Mouse (Mus musculus) midbrain, embryonic 14.5 days (tissue): ENCODE measurements around the gene Pkp2. TPM values are rescaled to one million over a fixed set of nuclear protein-coding genes. Genes with fewer than 3 reads are reported as not detected.
"Not testable (repeated sequence)": the region's sequence is repeated elsewhere in the genome, so short reads cannot be mapped to it uniquely, and the experiment has no call there.

Experiments used
- ATAC-seq: fragments of 200-750 bp; cut with Nextera tagmentation; 2 replicates; pipeline ENCODE4 v1.8.0; 2017; ENCODE audit warnings: moderate number of reproducible peaks, moderate library complexity; ENCODE audit not compliant: low FRiP score, low TSS enrichment
- DNase-seq: peaks from one replicate; pipeline ENCODE4 v3.0.0-alpha.2; 2015
- H3K27ac ChIP-seq: fragments of 300-500 bp; sonication (generic); replicated peaks from 2 replicates; pipeline ENCODE4 v1.5.1; 2014; ENCODE audit warnings: mild to moderate bottlenecking, low read depth, low read length, moderate library complexity
- H3K27me3 ChIP-seq: fragments of 300-500 bp; sonication (generic); 2 replicates; pipeline ENCODE4 v1.6.1; 2014; ENCODE audit warnings: low read length, control low read depth, mixed read lengths; ENCODE audit not compliant: control insufficient read depth, insufficient read depth
- H3K36me3 ChIP-seq: fragments of 300-500 bp; sonication (generic); 2 replicates; pipeline ENCODE4 v1.6.1; 2014; ENCODE audit warnings: low read length, control low read depth; ENCODE audit not compliant: control insufficient read depth, insufficient read depth
- H3K4me1 ChIP-seq: fragments of 300-500 bp; sonication (generic); 2 replicates; pipeline ENCODE4 v1.6.1; 2014; ENCODE audit warnings: mild to moderate bottlenecking, antibody characterized with exemption, low read length, control low read depth; ENCODE audit not compliant: control insufficient read depth, insufficient read depth
- H3K4me2 ChIP-seq: fragments of 300-500 bp; sonication (generic); 2 replicates; pipeline ENCODE4 v1.6.1; 2014; ENCODE audit warnings: mild to moderate bottlenecking, low read length, moderate library complexity
- H3K4me3 ChIP-seq: fragments of 300-500 bp; sonication (generic); replicated peaks from 2 replicates; pipeline ENCODE4 v1.5.1; 2014; ENCODE audit warnings: low read depth, low read length
- H3K9ac ChIP-seq: fragments of 300-500 bp; sonication (generic); replicated peaks from 2 replicates; pipeline ENCODE4 v1.6.1; 2014; ENCODE audit warnings: mild to moderate bottlenecking, low read length, moderate library complexity
- H3K9me3 ChIP-seq: fragments of 300-500 bp; sonication (generic); 2 replicates; pipeline ENCODE4 v1.6.1; 2016; ENCODE audit warnings: low read length, control low read depth, mixed read lengths; ENCODE audit not compliant: control insufficient read depth
- WGBS: fragments of 180-500 bp; shearing (Covaris S2); extraction: QIAGEN DNeasy Blood & Tissue Kit; methylation state at CpG from one replicate; pipeline ENCODE4 v1.1.7; 2014; 5-methylcytosine and 5-hydroxymethylcytosine counted together
- polyA plus RNA-seq: library from polyadenylated mRNA; unstranded; fragments of >200 nt; fragmentation: Nextera tagmentation; extraction: Ambion mirVana; gene quantifications from 2 replicates; pipeline ENCODE4 v1.2.1, GENCODE M21; 2014

The Pkp2 gene
- polyA plus RNA-seq, 1 experiment from 2014 or later = 1.3 TPM

DNA sequence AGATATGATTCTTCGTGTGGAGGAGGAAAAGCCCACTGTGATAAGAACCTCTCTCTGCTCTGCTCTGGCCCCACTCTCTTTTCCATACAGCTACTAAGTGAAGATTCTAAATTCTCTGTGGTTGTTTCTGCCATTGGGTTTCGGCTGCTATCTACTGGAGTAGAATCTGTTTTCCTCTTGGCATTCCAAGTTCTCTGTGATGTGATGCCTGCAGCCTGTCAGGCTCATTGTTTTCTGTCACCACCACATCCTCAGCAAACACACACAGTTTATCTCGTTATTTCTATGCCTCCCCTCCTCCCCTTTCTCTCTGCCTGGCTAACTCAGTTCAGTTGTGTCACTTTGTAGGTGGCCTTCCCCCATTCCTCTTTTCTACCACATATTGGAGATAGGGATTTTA lies 6.7 kb downstream of the Pkp2 start:
- H3K36me3 ChIP-seq = no peaks in the 10 kb centered on the region
- DNase-seq (no peak), ATAC-seq (no peak)
- no peak overlapping the region for H3K9ac ChIP-seq
- peaks cover 13% of the 10 kb centered on the region for H3K27me3 ChIP-seq
- no peak overlapping the region for H3K4me2 ChIP-seq
- H3K4me1 ChIP-seq = no peaks in the 10 kb centered on the region
- H3K4me3 ChIP-seq = no peak overlapping the region
- H3K9me3 ChIP-seq = no peaks in the 10 kb centered on the region
- H3K27ac ChIP-seq = no peak overlapping the region
- 47% methylated on average over 3 of the region's 3 CpGs for WGBS

DNA sequence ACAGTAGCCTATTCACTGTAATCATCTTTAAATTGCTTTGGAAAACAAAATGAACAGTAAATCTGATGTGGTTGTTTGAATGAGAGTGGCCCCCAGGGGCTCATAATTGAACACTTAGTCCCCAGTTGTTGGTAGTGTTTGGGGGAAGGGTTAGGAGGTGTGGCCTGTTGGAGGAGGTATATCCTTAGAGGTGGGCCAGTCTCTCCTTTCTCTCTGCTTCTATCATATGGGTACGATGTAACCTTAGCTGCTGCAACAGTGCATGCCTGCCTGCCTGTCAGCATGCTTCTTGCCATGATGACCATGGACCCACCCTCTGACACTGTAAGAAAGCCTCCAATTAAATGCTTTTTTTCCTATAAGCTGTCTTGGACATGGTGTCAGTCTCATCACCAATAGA lies 9.5 kb downstream of the Pkp2 start:
- Histone ChIP-seq H3K4me3 (no peak overlapping the region), H3K9ac (no peak overlapping the region), H3K27ac (no peak overlapping the region), H3K4me2 (no peak overlapping the region), H3K36me3 (no peaks in the 10 kb centered on the region), H3K27me3 (no peaks in the 10 kb centered on the region), H3K9me3 (no peaks in the 10 kb centered on the region), H3K4me1 (no peaks in the 10 kb centered on the region)
- no peak for ATAC-seq
- DNase-seq = no peak
- WGBS = 80% methylated on average over 1 of the region's 1 CpGs

DNA sequence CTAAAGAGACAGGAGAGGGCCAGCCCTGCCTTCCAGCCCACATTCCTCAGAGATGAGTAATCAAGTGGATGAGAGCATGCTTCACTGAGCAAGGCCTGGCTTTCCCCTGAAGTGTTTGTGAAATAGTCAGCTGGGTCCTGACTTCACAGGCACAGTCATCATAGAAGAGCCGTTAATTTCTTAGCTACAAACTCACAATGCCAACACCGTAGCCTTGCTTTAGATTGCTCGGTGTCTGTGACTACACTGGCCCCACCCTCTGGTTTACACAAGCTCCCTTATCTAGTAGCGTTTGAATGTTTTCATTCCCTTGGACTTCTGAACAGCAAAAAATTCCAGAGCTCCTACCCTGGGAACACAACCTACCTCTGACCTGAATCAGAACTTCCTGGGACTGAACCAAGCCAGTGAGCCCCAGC lies 11.4 kb downstream of the Pkp2 start:
- no peaks in the 10 kb centered on the region for H3K36me3 ChIP-seq
- H3K4me1 ChIP-seq = no peaks in the 10 kb centered on the region
- no peak for ATAC-seq
- H3K4me3 ChIP-seq = no peak overlapping the region
- no peak overlapping the region for H3K4me2 ChIP-seq
- 25% methylated on average over 4 of the region's 4 CpGs for WGBS
- H3K27ac ChIP-seq = no peak overlapping the region
- H3K9me3 ChIP-seq = no peaks in the 10 kb centered on the region
- no peaks in the 10 kb centered on the region for H3K27me3 ChIP-seq
- H3K9ac ChIP-seq = no peak overlapping the region
- no peak for DNase-seq

DNA sequence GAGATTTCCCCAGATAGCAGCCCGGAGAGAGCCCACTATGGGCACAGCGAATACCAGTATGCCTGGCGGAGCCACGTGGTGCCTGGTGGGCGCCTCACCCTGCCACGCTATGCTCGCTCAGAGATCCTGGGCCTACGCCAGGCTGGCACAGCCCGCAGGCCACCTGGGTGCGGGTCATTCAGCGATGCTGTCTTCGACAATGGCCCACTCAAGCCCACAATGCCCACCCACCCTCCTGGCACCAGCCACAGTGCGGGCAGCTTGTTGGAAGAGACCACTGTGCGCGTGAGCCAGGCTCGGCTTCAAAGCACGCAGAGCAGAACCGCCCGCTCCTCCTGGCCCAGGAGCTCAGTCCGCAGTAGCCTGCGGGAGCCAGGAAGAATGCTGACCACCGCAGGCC lies 12.7 kb downstream of the Pkp2 start:
- H3K4me3 ChIP-seq = no peak overlapping the region
- no peaks in the 10 kb centered on the region for H3K27me3 ChIP-seq
- H3K4me2 ChIP-seq = no peak overlapping the region
- ATAC-seq (no peak), DNase-seq (no peak)
- H3K9ac ChIP-seq = no peak overlapping the region
- H3K4me1 ChIP-seq = no peaks in the 10 kb centered on the region
- no peak overlapping the region for H3K27ac ChIP-seq
- WGBS = 93% methylated on average over 22 of the region's 22 CpGs
- H3K36me3 ChIP-seq = no peaks in the 10 kb centered on the region
- H3K9me3 ChIP-seq = no peaks in the 10 kb centered on the region

DNA sequence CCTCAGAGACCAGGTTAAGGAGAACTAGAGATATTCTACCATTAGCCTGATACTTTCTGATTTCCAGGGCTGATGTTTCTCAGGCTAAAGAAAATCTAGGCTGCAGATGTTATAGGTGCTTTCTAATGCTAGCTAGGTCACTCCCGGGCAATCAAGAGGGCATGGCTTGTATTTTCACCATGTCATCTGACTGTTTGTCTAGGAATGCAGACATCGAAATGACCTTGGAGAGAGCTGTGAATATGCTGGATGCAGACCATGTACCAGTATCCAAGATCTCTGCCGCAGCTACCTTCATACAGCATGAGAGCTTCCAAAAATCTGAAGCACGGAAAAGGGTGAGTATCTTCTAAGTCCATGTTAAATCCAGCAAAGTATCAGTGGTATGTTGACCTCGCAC lies 17.3 kb downstream of the Pkp2 start:
- H3K4me1 ChIP-seq = no peaks in the 10 kb centered on the region
- WGBS = 90% methylated on average over 5 of the region's 5 CpGs
- no peak overlapping the region for H3K4me3 ChIP-seq
- no peaks in the 10 kb centered on the region for H3K27me3 ChIP-seq
- no peak overlapping the region for H3K27ac ChIP-seq
- no peak overlapping the region for H3K4me2 ChIP-seq
- H3K9ac ChIP-seq = no peak overlapping the region
- H3K36me3 ChIP-seq = no peaks in the 10 kb centered on the region
- no peak for DNase-seq
- ATAC-seq = no peak
- no peaks in the 10 kb centered on the region for H3K9me3 ChIP-seq

DNA sequence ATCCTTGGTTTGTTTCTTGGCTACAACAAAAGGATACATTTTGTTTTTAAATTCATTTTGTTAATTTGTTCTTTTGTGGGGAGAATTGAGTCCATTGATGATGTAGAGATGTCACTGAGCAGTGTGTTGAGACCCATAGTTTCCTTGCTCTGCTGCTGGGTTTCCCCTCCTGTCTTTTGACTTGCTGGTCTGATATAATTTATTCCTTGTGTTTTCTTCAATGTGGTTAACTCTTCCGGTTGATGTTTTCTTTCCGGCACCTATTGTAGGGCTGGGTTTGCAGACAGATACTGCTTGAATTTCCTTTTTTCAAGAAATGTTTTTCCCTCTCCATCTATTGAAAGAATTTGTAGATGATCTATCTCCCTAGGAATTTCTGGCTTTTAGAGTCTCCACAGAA lies 20.8 kb downstream of the Pkp2 start:
- Histone ChIP-seq H3K27me3 (no peaks in the 10 kb centered on the region), H3K4me1 (no peaks in the 10 kb centered on the region), H3K27ac (no peak overlapping the region), H3K9ac (no peak overlapping the region), H3K4me3 (no peak overlapping the region), H3K36me3 (no peaks in the 10 kb centered on the region), H3K9me3 (no peaks in the 10 kb centered on the region), H3K4me2 (no peak overlapping the region)
- DNase-seq = no peak
- ATAC-seq = no peak
- 93% methylated on average over 2 of the region's 2 CpGs for WGBS

DNA sequence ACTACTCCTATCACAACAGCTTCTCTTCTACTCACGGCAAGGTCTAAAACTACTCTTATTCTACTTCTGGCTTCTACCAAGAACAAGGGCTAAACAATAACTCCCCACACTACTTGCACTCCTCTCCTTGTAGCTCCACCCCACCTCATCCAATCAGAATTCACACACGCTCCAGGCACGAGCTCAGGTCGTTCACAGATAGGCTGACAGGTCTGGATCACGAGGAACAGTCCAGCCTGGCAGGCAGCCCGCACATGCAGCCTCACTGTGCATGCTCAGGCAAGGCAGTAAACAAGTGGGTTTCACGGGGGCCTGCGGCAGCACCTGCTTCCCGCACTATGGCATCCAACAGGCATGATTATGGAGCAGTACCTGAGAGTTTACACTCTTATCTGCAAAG lies 23.6 kb downstream of the Pkp2 start:
- H3K9me3 ChIP-seq, H3K36me3 ChIP-seq, H3K9ac ChIP-seq, H3K4me1 ChIP-seq, H3K4me2 ChIP-seq, DNase-seq, H3K27ac ChIP-seq, H3K27me3 ChIP-seq, H3K4me3 ChIP-seq, ATAC-seq: not testable (repeated sequence)
- WGBS = 91% methylated on average over 9 of the region's 9 CpGs

DNA sequence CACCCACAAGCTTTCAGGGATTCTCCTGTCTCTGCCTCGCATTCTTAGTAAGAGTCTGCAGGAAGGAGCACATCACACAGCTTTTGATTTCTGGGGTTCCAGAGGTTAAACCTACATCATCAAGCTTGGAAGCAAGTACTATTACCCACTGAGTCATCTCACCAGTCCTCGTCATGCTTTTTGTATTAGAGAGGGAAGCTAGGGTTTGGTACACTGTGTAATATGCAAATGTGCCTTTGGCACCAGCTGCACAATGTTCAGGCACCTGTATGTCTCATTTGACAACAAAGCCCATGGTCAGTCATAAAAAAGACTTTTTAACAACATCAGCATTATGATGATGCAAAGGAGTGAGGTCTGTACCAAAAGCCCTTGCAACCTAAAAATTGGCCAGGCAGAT lies 25.2 kb downstream of the Pkp2 start:
- Histone ChIP-seq H3K36me3 (no peaks in the 10 kb centered on the region), H3K4me2 (no peak overlapping the region), H3K9ac (no peak overlapping the region), H3K27me3 (no peaks in the 10 kb centered on the region), H3K27ac (no peak overlapping the region), H3K4me3 (no peak overlapping the region), H3K9me3 (no peaks in the 10 kb centered on the region), H3K4me1 (no peaks in the 10 kb centered on the region)
- ATAC-seq (no peak), DNase-seq (no peak)
- 74% methylated on average over 2 of the region's 2 CpGs for WGBS

DNA sequence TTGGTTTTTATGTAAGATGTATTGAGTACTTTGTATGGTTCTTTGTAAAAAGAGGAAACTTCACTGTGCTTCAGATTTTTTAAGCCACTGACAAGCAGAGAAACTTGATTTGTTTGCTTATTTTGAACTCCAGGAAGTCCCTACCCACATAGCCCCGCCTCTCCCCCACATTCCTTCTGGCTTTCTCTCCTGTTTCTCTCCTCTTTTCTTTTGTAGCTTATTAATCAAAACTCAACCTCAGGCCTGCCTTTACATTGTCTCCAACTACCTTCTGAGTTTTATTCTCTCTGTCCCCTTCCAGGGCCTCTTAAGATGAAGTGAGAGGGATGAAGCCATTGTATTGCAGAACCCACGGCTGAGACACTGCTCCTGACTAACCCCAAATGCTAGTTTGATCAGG lies 31.6 kb downstream of the Pkp2 start:
- Histone ChIP-seq H3K4me2 (no peak overlapping the region), H3K27me3 (no peaks in the 10 kb centered on the region), H3K9ac (no peak overlapping the region), H3K4me3 (no peak overlapping the region), H3K9me3 (no peaks in the 10 kb centered on the region), H3K36me3 (no peaks in the 10 kb centered on the region), H3K27ac (no peak overlapping the region), H3K4me1 (no peaks in the 10 kb centered on the region)
- no peak for ATAC-seq
- 57% methylated on average over 2 of the region's 2 CpGs for WGBS
- no peak for DNase-seq
